Mouse (Mus musculus) thymus, adult 2 months (tissue): ENCODE data around the gene Ccdc169. TPM values are rescaled to one million over a fixed set of nuclear protein-coding genes. Genes with fewer than 3 reads are reported as not detected.

Experiments used
- DNase-seq: peaks from one replicate; pipeline ENCODE4 v3.0.0; 2021
- H3K27ac ChIP-seq: fragments of 200-500 bp; 2 replicates; pipeline ENCODE4 v1.5.1; 2012; ENCODE audit warnings: low read length, control low read depth; ENCODE audit not compliant: control insufficient read depth, insufficient read depth
- H3K27me3 ChIP-seq: fragments of 200-500 bp; 2 replicates; pipeline ENCODE4 v1.6.1; 2012; ENCODE audit warnings: mild to moderate bottlenecking, low read length, moderate library complexity, mixed read lengths; ENCODE audit not compliant: control insufficient read depth, insufficient read depth
- H3K36me3 ChIP-seq: fragments of 200-500 bp; 2 replicates; pipeline ENCODE4 v1.6.1; 2012; ENCODE audit warnings: mild to moderate bottlenecking, low read length, moderate library complexity; ENCODE audit not compliant: control insufficient read depth, insufficient read depth
- H3K4me1 ChIP-seq: fragments of 200-500 bp; replicated peaks from 2 replicates; pipeline ENCODE4 v1.6.1; 2012; ENCODE audit warnings: low read length; ENCODE audit not compliant: control insufficient read depth, insufficient read depth
- H3K4me3 ChIP-seq: fragments of 200-500 bp; 2 replicates; pipeline ENCODE4 v1.5.1; 2012; ENCODE audit warnings: mild to moderate bottlenecking, low read length, control low read depth, moderate library complexity; ENCODE audit not compliant: control insufficient read depth, insufficient read depth
- CTCF ChIP-seq: fragments of 200-500 bp; IDR thresholded peaks from 2 replicates; pipeline ENCODE4 v1.5.1; 2012; ENCODE audit warnings: mild to moderate bottlenecking, control low read depth, low read length, moderate library complexity, borderline replicate concordance; ENCODE audit not compliant: control insufficient read depth, poor library complexity, insufficient read depth; ENCODE audit errors: extremely low read depth
- POLR2A ChIP-seq: fragments of 200-500 bp; IDR thresholded peaks from 2 replicates; pipeline ENCODE4 v1.6.1; 2012; ENCODE audit warnings: mild to moderate bottlenecking, low read length, control low read depth, moderate library complexity; ENCODE audit not compliant: control insufficient read depth, poor library complexity, insufficient read depth; ENCODE audit errors: extremely low read depth
- WGBS: fragments of 180-500 bp; shearing (Covaris S2); methylation state at CpG from one replicate; pipeline ENCODE4 v1.1.7; 2018; 5-methylcytosine and 5-hydroxymethylcytosine counted together
- polyA plus RNA-seq: library from polyadenylated mRNA; depleted of rRNA; stranded (reverse); fragments of >200 nt; gene quantifications from 2 replicates; pipeline ENCODE4 v1.2.3, GENCODE M21; 2012; rRNA removed

Gene Ccdc169
- polyA plus RNA-seq = not detected in 2 replicates

GRCm38 (mm10) chr3:55137039-55137438, at the start of gene Ccdc169:
Gene Ccdc169 (plus strand): TSS chr3:55137339.
- Histone ChIP-seq H3K27me3 (no peaks in the 10 kb centered on the region), H3K36me3 (no peaks in the 10 kb centered on the region), H3K4me1 (no peaks in the 10 kb centered on the region), H3K27ac (no peak within 1 kb of the TSS), H3K4me3 (no peak within 1 kb of the TSS)
- DNase-seq = no peak
- TF ChIP-seq CTCF (no peak), POLR2A (no peak)

- DNase-seq = no peak
- WGBS = 75% methylated on average over 4 of the region's 4 CpGs
- Histone ChIP-seq H3K27me3 (no peaks in the 10 kb centered on the region), H3K36me3 (no peaks in the 10 kb centered on the region), H3K4me3 (no peak overlapping the region), H3K27ac (no peak overlapping the region), H3K4me1 (no peaks in the 10 kb centered on the region)
- no peak for TF ChIP-seq CTCF
- TF ChIP-seq POLR2A = no peak
These were observed 49.8 kb upstream of the Ccdc169 start for GRCm38 (mm10) chr3:55087360-55087759.

- no peaks in the 10 kb centered on the region for H3K27me3 ChIP-seq
- H3K27ac ChIP-seq = no peak overlapping the region
- no peak for TF ChIP-seq POLR2A
- no peak for TF ChIP-seq CTCF
- H3K4me3 ChIP-seq = no peak overlapping the region
- WGBS = 43% methylated on average over 4 of the region's 4 CpGs
- no peaks in the 10 kb centered on the region for H3K36me3 ChIP-seq
- DNase-seq = no peak
- H3K4me1 ChIP-seq = no peaks in the 10 kb centered on the region
These were observed 48.8 kb upstream of the Ccdc169 start for GRCm38 (mm10) chr3:55088359-55088758.

- 74% methylated on average over 3 of the region's 3 CpGs for WGBS
These were observed 48.3 kb upstream of the Ccdc169 start for GRCm38 (mm10) chr3:55088843-55089242.

GRCm38 (mm10) chr3:55089291-55089690, 47.8 kb upstream of the Ccdc169 start:
- Histone ChIP-seq H3K4me3 (no peak overlapping the region), H3K36me3 (no peaks in the 10 kb centered on the region), H3K27ac (no peak overlapping the region), H3K27me3 (no peaks in the 10 kb centered on the region), H3K4me1 (no peaks in the 10 kb centered on the region)
- 95% methylated on average over 4 of the region's 4 CpGs for WGBS
- DNase-seq = no peak
- TF ChIP-seq POLR2A (no peak), CTCF (no peak)

More at GRCm38 (mm10) chr3:55088843-55089242, 48.3 kb upstream of the Ccdc169 start:
- Histone ChIP-seq H3K4me1 (no peaks in the 10 kb centered on the region), H3K27me3 (no peaks in the 10 kb centered on the region), H3K27ac (no peak overlapping the region), H3K36me3 (no peaks in the 10 kb centered on the region), H3K4me3 (no peak overlapping the region)
- DNase-seq = no peak
- TF ChIP-seq CTCF (no peak), POLR2A (no peak)

GRCm38 (mm10) chr3:55093161-55093560, 44.0 kb upstream of the Ccdc169 start:
- TF ChIP-seq CTCF (no peak), POLR2A (no peak)

More at GRCm38 (mm10) chr3:55093161-55093560, 44.0 kb upstream of the Ccdc169 start:
- H3K36me3 ChIP-seq = no peaks in the 10 kb centered on the region
- no peaks in the 10 kb centered on the region for H3K4me1 ChIP-seq
- H3K27me3 ChIP-seq = no peaks in the 10 kb centered on the region
- no peak overlapping the region for H3K27ac ChIP-seq
- H3K4me3 ChIP-seq = no peak overlapping the region
- 92% methylated on average over 1 of the region's 1 CpGs for WGBS
- no peak for DNase-seq
